Mouse (Mus musculus) spleen, embryonic (tissue): Measurements from ENCODE around the gene Grin3b.

Source experiments
- CTCF ChIA-PET: fragments of 350-600 bp; sonication (Branson Sonifier 250); formaldehyde crosslinking; loops from one replicate; lab custom pipeline; 2022; lab: Charles Lee

Grin3b gene

GRCm38 (mm10) chr10:79934794-79935569, 35.5 kb upstream of the Grin3b start:
- CTCF ChIA-PET: interaction anchor here (0.6 kb wide), 1 partner anchor 19 kb away, joined by 4 read pairs; no protein-coding TSS in a partner anchor

- CTCF ChIA-PET: interaction anchor here (0.7 kb wide), 2 partner anchors 10 to 50 kb away, joined by 3 to 8 read pairs; no protein-coding TSS in a partner anchor
Measured at GRCm38 (mm10) chr10:79936284-79936910, 34.1 kb upstream of the Grin3b start.

GRCm38 (mm10) chr10:79936911-79937441, 33.5 kb upstream of the Grin3b start:
- CTCF ChIA-PET: no interaction called here

- CTCF ChIA-PET: interaction anchor here (0.5 to 1.8 kb wide), 4 partner anchors 10 to 55 kb away, joined by 3 to 7 read pairs (median 6); no protein-coding TSS in a partner anchor
Measured at GRCm38 (mm10) chr10:79937775-79938526, 32.6 kb upstream of the Grin3b start.

- CTCF ChIA-PET: interaction anchor here (0.7 to 1.0 kb wide), 2 partner anchors 18 to 990 kb away, joined by 3 read pairs; no protein-coding TSS in a partner anchor
Measured at GRCm38 (mm10) chr10:79940749-79941148, 29.8 kb upstream of the Grin3b start.

- CTCF ChIA-PET: interaction anchor here (0.7 kb wide), 1 partner anchor 1255 kb away, joined by 7 read pairs; no protein-coding TSS in a partner anchor
Measured at GRCm38 (mm10) chr10:79942988-79943387, 27.5 kb upstream of the Grin3b start.

- CTCF ChIA-PET: no interaction called here
Measured at GRCm38 (mm10) chr10:79943471-79943901, 27.0 kb upstream of the Grin3b start.

GRCm38 (mm10) chr10:79945507-79946234, 24.8 kb upstream of the Grin3b start:
- CTCF ChIA-PET: interaction anchor here (1.1 kb wide), 2 partner anchors 10 to 12 kb away, joined by 8 to 13 read pairs; no protein-coding TSS in a partner anchor

GRCm38 (mm10) chr10:79946752-79947322, 23.7 kb upstream of the Grin3b start:
- CTCF ChIA-PET: no interaction called here

GRCm38 (mm10) chr10:79947502-79947901, 23.0 kb upstream of the Grin3b start:
- CTCF ChIA-PET: no interaction called here

- CTCF ChIA-PET: interaction anchor here (0.6 kb wide), 2 partner anchors 26 to 92 kb away, joined by 3 to 16 read pairs; no protein-coding TSS in a partner anchor
Measured at GRCm38 (mm10) chr10:79949873-79950272, 20.6 kb upstream of the Grin3b start.

GRCm38 (mm10) chr10:79950661-79951060, 19.9 kb upstream of the Grin3b start:
- CTCF ChIA-PET: interaction anchor here (0.6 kb wide), 1 partner anchor 23 kb away, joined by 9 read pairs; no protein-coding TSS in a partner anchor

- CTCF ChIA-PET: interaction anchor here (0.7 to 2.4 kb wide), 5 partner anchors 15 to 207 kb away, joined by 4 to 14 read pairs (median 4); partner anchors contain the start of gene Arid3a
Measured at GRCm38 (mm10) chr10:79953946-79954345, 16.6 kb upstream of the Grin3b start.

GRCm38 (mm10) chr10:79955691-79956090, 14.8 kb upstream of the Grin3b start:
- CTCF ChIA-PET: interaction anchor here (0.7 to 1.4 kb wide), 2 partner anchors 30 to 72 kb away, joined by 4 to 7 read pairs; no protein-coding TSS in a partner anchor

- CTCF ChIA-PET: interaction anchor here (1.0 to 2.0 kb wide), 5 partner anchors 11 to 72 kb away, joined by 3 to 33 read pairs (median 11); partner anchors contain the start of gene Arid3a
Measured at GRCm38 (mm10) chr10:79956643-79957154, 13.8 kb upstream of the Grin3b start.

- CTCF ChIA-PET: interaction anchor here (0.5 to 2.0 kb wide), 9 partner anchors 18 to 468 kb away, joined by 3 to 33 read pairs (median 3); partner anchors contain the start of gene Arid3a
Measured at GRCm38 (mm10) chr10:79958140-79958816, 12.2 kb upstream of the Grin3b start.

- CTCF ChIA-PET: interaction anchor here (0.7 kb wide), 1 partner anchor 19 kb away, joined by 7 read pairs; no protein-coding TSS in a partner anchor
Measured at GRCm38 (mm10) chr10:79959412-79959811, 11.1 kb upstream of the Grin3b start.

GRCm38 (mm10) chr10:79959847-79960601, 10.5 kb upstream of the Grin3b start, which contains the start of gene Wdr18:
Wdr18 (plus strand) TSS chr10:79960152.
- CTCF ChIA-PET: interaction anchor here (0.7 to 1.0 kb wide), 2 partner anchors 20 to 24 kb away, joined by 4 to 7 read pairs; partner anchors contain the start of gene Tmem259
